Mouse (Mus musculus) layer of hippocampus, postnatal 36 days (tissue): ENCODE results near the gene Cidec. TPM values are rescaled to one million over a fixed set of nuclear protein-coding genes. Genes with fewer than 3 reads are reported as not detected.

Experiments
- DNase-seq, 2 experiments: peaks; one replicate each; pipeline ENCODE4 v3.0.0; 2022
- total RNA-seq, 2 experiments: library from RNA; stranded (reverse); gene quantifications; 2 replicates each; pipeline ENCODE4 v1.2.3; 2021

Gene Cidec
- total RNA-seq, result not detected

DNA sequence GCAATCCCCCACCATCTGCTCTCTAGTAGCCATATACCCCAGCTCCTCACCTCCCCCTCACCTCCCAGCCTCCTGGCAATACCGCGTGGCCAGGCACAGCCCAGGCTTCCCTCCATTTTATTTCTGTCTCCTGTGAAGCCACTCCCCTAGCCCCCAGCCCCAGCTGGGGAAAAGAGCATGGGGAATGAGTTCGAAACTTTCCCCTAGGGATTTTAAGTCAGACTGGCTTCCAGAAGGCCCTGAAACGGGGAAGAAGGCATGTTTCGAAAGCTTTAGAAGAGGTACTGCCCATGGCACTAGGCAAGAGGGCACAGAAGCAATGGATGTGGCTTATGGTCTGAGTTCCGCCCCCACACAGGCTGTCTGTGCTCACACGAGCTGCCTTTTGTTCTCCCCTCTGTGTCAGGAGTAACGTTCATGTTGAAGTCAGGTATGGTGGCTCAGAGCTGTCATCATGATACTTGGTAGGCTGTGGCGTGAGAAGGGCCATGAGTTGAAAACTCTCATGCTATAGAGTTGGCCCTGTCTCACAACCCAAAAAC, at the start of gene Cidec:
Gene Cidec, minus strand, starts transcription at position 97 of the 542 bp plus-strand sequence.
- DNase-seq, result no peak

DNA sequence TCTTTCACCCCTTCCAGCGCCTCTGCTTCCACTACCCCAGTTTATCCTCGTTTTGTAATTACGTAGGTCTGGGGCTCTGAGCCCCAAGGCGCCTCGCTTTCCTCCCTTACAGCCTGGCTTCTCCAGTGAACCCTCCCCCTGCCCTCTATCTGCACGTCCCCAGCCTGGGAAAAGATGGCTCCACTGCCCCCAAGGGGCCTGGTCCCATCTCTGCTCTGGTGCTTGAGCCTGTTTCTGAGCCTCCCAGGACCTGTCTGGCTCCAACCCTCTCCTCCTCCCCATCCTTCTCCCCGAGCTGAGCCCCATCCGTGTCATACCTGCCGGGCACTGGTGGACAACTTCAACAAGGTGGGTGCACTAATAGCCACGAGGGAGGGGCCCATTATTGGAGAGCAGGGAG, 48.2 kb upstream of the Cidec start:
- DNase-seq, result no peak

GRCm38 (mm10) chr6:113483100-113483615, 47.6 kb upstream of the Cidec start, which contains the start of gene Creld1:
Gene Creld1, plus strand, starts transcription at chr6:113483297.
- peak; percentile 91 to 94 for DNase-seq

- peak in 1 of 2 experiments; percentile 56 for DNase-seq
These were observed 47.0 kb upstream of the Cidec start for GRCm38 (mm10) chr6:113482477-113483099.

DNA sequence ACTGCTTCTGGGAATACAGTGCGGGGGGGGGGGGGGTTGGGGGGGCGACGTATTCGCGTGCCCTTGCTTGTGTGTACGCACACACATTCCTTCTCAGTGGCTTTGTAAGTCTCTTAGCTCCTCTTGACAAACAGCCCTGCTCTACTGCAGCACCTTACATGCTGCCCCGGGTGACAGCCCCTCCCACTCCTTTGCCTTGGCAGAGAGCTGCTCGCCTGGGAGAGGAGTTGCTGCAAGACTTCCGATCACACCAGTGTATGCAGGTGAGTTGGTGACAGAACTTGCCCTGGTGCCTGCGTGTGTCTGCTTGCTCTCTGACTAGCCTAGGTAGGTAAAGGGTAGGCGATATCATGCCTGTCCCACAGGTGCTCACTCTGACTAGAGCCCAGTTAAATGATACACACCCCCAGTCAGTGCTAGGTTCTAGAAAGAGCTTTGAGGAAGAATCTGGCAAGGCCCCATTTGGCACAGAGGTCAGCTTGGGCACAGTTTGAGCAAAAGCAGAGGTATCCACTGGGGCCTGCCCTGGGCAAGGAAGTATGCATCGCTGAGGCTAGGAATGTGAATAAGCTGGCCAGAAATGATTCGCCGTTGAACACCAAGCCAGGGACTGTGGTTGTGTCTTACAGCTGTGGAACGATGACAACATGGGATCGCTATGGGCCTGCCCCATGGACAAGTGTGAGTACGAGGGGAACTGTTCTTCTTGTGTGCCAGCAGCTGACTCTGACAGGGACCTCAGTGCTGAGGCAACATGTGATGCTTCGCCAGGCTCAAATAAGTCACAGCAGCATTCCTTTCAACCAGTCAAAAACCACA, 45.2 kb upstream of the Cidec start:
- DNase-seq, result no peak

DNA sequence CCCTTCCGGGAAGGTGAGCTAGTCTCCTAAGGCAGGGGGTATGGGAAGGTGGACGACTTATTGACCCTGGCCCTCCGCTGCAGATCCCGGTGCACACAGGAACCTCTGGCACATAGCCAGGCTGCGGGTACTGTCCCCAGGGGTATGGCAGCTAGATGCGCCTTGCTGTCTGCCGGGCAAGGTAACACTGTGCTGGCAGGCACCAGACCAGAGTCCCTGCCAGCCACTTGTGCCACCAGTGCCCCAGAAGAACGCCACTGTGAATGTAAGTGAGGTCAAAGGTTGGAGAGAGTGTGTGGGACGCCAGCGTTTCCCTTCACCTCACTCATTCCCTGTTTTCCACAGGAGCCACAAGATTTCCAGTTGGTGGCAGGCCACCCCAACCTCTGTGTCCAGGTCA, 43.3 kb upstream of the Cidec start:
- no peak for DNase-seq

- no peak for DNase-seq
These were observed 41.8 kb upstream of the Cidec start for GRCm38 (mm10) chr6:113477353-113477752.

GRCm38 (mm10) chr6:113473715-113474114, 38.2 kb upstream of the Cidec start:
- no peak for DNase-seq

DNA sequence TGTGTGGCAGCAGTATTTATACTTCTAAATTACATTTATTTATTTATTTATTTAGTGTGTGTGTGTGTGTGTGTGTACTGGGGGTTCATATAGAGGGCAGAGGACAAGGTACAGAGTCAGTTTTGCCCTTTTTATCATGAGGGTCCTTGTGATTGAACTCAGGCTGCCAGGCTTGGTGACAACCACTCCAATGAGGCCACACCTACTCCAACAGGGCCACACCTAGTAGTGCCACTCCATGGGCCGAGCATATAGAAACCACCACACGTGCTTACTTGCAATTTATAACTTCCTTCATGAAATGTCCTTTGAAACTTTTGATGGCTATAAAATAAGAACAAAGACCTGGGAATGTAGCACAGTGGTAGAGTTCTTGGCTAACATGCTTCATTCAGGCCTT, 37.7 kb upstream of the Cidec start:
- no peak for DNase-seq

GRCm38 (mm10) chr6:113472061-113472460, 36.5 kb upstream of the Cidec start:
- DNase-seq, result no peak

DNA sequence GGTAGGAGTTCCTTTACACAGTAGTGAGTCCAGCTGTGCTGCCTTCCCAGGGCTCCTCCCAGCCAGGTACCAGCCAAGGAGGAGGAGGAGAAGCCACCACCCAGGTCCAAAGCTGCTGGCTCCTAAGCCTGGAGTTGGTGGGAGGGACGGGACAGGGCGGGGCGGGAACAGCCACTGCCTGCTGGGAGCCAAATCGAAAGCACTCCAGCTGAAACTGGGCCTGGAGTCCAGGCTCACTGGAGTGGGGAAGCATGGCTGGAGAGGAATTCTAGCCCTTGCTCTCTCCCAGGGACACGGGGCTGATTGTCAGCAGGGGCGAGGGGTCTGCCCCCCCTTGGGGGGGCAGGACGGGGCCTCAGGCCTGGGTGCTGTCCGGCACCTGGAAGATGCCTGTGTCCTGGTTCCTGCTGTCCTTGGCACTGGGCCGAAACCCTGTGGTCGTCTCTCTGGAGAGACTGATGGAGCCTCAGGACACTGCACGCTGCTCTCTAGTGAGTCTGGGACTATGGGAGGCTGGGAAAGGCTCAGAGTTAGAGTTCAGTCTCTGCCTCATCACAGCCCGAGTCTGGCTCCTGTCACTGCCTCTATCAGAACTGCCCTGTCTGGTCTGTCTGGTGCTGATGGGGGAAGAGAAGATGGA, 35.9 kb upstream of the Cidec start, which contains the start of gene Il17rc:
Gene Il17rc, plus strand, starts transcription at position 131 of the 640 bp plus-strand sequence.
- no peak for DNase-seq

DNA sequence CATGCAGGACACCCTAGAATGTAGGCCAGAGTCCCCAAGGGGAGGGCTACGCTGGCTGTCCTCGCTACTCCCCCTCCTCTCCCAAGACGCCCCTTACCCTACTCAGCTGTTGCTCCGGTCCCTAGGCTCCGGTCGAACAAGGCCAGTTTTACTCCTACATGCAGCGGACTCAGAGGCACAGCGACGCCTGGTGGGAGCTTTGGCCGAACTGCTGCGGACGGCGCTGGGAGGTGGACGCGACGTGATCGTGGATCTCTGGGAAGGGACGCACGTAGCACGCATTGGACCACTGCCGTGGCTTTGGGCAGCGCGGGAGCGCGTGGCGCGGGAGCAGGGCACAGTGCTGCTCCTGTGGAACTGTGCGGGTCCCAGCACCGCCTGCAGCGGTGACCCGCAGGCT, 33.9 kb upstream of the Cidec start:
- peak; percentile 60 to 61 for DNase-seq

GRCm38 (mm10) chr6:113469021-113469420, 33.5 kb upstream of the Cidec start:
- DNase-seq, result peak in 1 of 2 experiments; percentile 61

DNA sequence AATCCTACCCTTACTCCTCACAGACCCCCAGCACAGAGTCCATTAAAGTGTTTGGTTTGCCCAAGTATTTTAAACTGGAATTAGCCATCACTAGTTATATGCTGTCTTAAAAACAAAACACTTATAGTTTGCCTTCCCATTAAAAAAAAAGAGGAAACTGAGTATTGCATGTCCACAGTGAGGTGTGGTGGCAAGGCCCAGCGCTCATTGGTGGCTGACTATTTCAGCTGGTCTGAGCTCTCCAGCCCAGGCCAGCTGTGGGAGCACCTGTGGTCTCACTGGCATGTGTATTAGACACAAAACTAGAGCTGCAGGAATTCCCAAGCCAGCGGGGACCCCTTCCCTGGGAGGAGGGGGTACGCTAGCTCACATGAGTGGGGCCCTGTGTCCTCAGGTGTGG, 33.0 kb upstream of the Cidec start:
- DNase-seq, result no peak

DNA sequence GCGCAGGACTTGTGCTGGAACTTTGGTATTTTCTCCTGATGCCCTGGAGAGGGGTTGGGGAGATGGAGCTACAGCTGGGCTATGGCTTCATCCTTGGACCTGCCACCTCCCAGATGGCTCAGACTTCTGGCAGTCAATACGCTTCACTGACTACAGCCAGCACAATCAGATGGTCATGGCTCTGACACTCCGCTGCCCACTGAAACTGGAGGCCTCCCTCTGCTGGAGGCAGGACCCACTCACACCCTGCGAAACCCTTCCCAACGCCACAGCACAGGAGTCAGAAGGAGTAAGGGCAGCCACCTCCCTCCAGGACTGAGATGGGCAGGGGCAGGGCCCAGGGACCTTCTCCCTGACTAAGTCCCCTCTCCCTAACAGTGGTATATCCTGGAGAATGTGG, 30.0 kb upstream of the Cidec start:
- DNase-seq, result no peak

GRCm38 (mm10) chr6:113464040-113464439, 28.5 kb upstream of the Cidec start:
- DNase-seq, result no peak

- DNase-seq, result no peak
These were observed 23.1 kb upstream of the Cidec start for GRCm38 (mm10) chr6:113458635-113459034.

DNA sequence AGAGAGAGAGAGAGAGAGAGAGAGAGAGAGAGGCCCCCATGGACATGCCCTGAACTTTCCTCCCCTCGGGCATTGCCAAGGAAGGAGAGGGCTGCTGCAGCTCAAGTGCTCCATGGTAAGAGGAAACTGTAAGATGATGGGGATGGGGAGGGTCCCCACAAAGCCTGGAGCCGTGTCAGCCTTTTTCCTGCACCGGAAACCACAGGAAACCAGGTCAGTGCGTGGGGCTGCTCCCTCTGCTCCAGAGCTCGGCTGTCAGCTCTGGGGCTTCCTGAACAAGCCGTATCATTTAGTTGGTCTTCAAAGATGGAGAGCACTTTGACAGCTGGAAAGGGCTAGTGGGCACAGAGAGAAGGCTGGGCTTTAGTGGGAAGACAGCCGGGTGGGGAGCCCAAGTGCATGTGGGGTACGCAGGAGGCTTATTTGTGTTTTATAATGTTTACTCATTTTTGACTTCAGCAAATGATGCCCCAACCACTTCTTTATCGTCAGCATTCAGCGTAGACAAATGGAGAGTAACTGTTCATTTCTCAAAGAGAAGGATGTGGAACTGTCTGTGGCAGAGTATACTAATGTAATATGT, 22.5 kb upstream of the Cidec start, which contains the start of gene Il17re:
Gene Il17re, plus strand, starts transcription at position 533 of the 583 bp plus-strand sequence.
- no peak for DNase-seq

GRCm38 (mm10) chr6:113455007-113455406, 19.4 kb upstream of the Cidec start:
- no peak for DNase-seq

GRCm38 (mm10) chr6:113451839-113452238, 16.3 kb upstream of the Cidec start:
- no peak for DNase-seq

DNA sequence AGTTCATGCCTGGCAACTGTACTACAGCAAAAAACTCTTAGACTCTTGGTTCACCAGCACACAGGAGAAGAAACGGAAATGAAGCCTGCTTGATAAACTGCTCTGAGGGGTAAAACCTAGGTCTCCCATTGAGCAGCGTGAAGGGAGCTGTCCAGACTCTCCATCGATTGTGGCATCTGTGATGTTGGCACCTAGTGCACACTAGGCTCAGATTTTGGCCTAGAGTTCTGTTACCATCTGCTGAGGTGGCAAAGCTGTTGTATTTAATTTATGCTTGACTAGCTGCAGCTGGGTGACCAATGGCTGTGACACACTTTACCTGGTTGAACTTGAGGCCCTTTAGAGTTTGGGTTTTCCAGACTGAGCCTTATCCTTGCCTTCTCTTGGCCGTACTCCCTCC, 12.1 kb upstream of the Cidec start:
- DNase-seq, result no peak
